Mouse (Mus musculus): ENCODE data around the gene Csnk1e. TPM values are rescaled to one million over a fixed set of nuclear protein-coding genes. Genes with fewer than 3 reads are reported as not detected.
A peak's percentile ranks its signal among the peaks of the same experiment; 100 is the strongest.

Csnk1e gene
- polyA plus RNA-seq, 1 experiment from 2014 or later, result 269 TPM

- under 1% methylated on average over 84 of the region's 107 CpGs for WGBS
- Histone ChIP-seq H3K4me1 (replicated peaks) (peaks cover 49% of the 10 kb centered on the region), H3K27ac (peak overlapping the region; percentile 95), H3K4me2 (replicated peaks) (peak overlapping the region; percentile 99), H3K9me3 (no peaks in the 10 kb centered on the region), H3K4me3 (replicated peaks) (peak overlapping the region; percentile 93), H3K36me3 (peaks cover 23% of the 10 kb centered on the region), H3K27me3 (no peaks in the 10 kb centered on the region), H3K9ac (replicated peaks) (peak overlapping the region; percentile 99)
- peak; percentile 78 for ATAC-seq
Observed at GRCm38 (mm10) chr15:79441331-79442256, 13.8 kb downstream of the Csnk1e start.

DNA sequence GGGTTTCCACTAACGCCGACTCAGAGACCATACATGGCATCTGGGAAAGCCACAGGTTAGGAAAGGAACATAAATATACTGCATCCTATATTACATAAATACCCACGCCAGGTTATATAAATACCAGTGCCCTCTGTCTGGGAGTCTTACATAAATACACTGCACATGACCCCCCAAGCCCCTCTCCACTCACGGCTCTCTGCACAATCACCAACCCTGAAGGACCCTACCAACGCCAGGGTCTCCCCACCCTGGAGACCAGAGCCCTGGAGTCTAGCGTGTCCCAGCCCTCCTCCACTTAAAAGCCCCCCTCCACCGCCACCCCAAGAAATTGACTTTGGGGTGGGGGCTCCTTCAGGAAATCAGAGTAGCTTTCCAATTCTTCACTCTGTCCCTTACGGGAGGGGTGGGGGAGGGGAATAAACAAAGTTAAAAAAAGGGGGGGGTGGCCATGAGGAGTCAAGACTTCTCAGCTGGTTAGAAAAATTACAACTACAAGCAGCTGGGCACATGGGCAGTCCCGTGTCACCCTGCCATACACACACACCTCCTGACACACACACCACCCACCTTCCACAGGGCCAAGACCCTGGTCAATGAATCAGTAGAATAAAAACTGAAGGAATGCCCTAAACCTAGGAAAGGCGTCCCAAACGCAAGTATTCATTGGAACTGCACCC, 14.6 kb downstream of the Csnk1e start:
- 23% methylated on average over 11 of the region's 11 CpGs for WGBS
- Histone ChIP-seq H3K4me1 (replicated peaks) (peaks cover 57% of the 10 kb centered on the region), H3K4me3 (replicated peaks) (peak overlapping the region; percentile 93), H3K9ac (replicated peaks) (peak overlapping the region; percentile 99), H3K36me3 (peaks cover 31% of the 10 kb centered on the region), H3K27ac (peak overlapping the region; percentile 95), H3K27me3 (no peaks in the 10 kb centered on the region), H3K9me3 (no peaks in the 10 kb centered on the region), H3K4me2 (replicated peaks) (peak overlapping the region; percentile 99)
- ATAC-seq, result peak; percentile 49

- peak overlapping the region; percentile 93 for H3K4me3 ChIP-seq (replicated peaks)
- peaks cover 63% of the 10 kb centered on the region for H3K4me1 ChIP-seq (replicated peaks)
- 78% methylated on average over 4 of the region's 4 CpGs for WGBS
Observed at GRCm38 (mm10) chr15:79440223-79440622, 15.1 kb downstream of the Csnk1e start.

GRCm38 (mm10) chr15:79439386-79439785, 16.0 kb downstream of the Csnk1e start:
- H3K9ac ChIP-seq (replicated peaks), result peak overlapping the region; percentile 99
- 81% methylated on average over 4 of the region's 4 CpGs for WGBS

More at GRCm38 (mm10) chr15:79440223-79440622, 15.1 kb downstream of the Csnk1e start:
- Histone ChIP-seq H3K4me2 (replicated peaks) (peak overlapping the region; percentile 99), H3K27ac (peak overlapping the region; percentile 14; the same call in 1 of the 2 replicates), H3K36me3 (peaks cover 37% of the 10 kb centered on the region), H3K27me3 (no peaks in the 10 kb centered on the region), H3K9me3 (no peaks in the 10 kb centered on the region), H3K9ac (replicated peaks) (peak overlapping the region; percentile 99)
- no peak for ATAC-seq

DNA sequence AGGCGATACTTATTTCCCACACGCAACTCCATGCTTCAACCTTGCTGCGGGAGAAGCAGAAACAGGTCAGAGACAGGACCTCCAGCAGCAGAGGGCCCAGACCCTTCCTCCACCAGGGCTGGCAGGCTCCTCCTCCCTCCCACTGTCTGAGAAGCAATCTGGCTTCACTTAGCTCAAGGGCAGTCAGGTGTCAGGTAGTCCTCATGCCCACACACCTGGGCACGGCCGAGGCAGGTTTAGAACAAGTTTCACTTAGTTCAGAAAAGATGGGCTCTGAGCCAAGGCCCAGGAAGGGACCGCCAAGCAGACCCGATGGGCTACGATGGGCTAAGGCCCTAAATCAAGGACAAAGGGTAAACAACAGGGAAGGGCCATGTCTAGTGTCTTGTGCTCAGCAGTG, 16.6 kb downstream of the Csnk1e start:
- Histone ChIP-seq H3K9me3 (no peaks in the 10 kb centered on the region), H3K4me3 (replicated peaks) (peak overlapping the region; percentile 93), H3K27me3 (no peaks in the 10 kb centered on the region), H3K9ac (replicated peaks) (peak overlapping the region; percentile 99), H3K27ac (no peak overlapping the region), H3K36me3 (peaks cover 51% of the 10 kb centered on the region), H3K4me1 (replicated peaks) (peaks cover 74% of the 10 kb centered on the region), H3K4me2 (replicated peaks) (peak overlapping the region; percentile 99)
- 88% methylated on average over 8 of the region's 8 CpGs for WGBS
- no peak for ATAC-seq

More at GRCm38 (mm10) chr15:79439386-79439785, 16.0 kb downstream of the Csnk1e start:
- Histone ChIP-seq H3K4me3 (replicated peaks) (peak overlapping the region; percentile 93), H3K36me3 (peaks cover 45% of the 10 kb centered on the region), H3K4me2 (replicated peaks) (peak overlapping the region; percentile 99), H3K27me3 (no peaks in the 10 kb centered on the region), H3K27ac (peak overlapping the region; percentile 30; the same call in 1 of the 2 replicates), H3K4me1 (replicated peaks) (peaks cover 70% of the 10 kb centered on the region), H3K9me3 (no peaks in the 10 kb centered on the region)
- no peak for ATAC-seq

GRCm38 (mm10) chr15:79438209-79438810, 17.1 kb downstream of the Csnk1e start:
- peaks cover 55% of the 10 kb centered on the region for H3K36me3 ChIP-seq
- peak overlapping the region; percentile 99 for H3K9ac ChIP-seq (replicated peaks)
- no peaks in the 10 kb centered on the region for H3K9me3 ChIP-seq
- ATAC-seq, result no peak
- H3K4me2 ChIP-seq (replicated peaks), result peak overlapping the region; percentile 99
- no peak overlapping the region for H3K27ac ChIP-seq
- peaks cover 77% of the 10 kb centered on the region for H3K4me1 ChIP-seq (replicated peaks)
- 85% methylated on average over 6 of the region's 6 CpGs for WGBS
- peak overlapping the region; percentile 93; the same call in 1 of the 2 replicates for H3K4me3 ChIP-seq (replicated peaks)
- no peaks in the 10 kb centered on the region for H3K27me3 ChIP-seq

DNA sequence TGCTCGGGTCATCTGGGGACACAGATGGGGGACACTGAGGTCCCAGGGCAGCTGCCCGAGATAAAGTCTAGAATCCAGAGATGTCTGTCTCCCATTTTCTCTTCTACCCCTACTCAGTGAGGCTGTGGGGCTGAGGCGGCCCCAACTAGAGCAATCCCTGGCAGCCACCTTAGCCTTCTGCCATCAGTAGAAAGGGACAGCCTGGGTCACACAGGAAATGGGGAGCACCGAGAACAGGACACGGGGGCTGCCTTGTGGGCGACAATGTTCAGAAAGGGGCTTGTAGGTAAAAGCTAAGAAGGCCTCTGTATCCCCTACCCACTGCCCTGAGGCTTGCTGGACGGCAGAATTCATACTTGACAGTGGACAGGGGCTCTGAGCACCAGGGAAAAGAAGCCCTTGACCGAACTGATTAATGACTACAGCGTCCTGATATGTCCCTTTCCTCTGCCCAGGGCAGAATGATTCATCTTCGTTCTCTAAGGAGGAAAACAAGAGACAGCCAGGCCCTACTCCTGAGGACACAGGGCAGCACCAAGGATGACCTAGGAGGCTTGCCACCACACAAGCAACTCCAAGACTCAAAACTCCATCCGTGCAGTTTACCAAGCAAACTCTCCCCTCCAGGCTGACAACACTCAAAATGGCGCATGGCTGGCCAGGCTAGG, 17.7 kb downstream of the Csnk1e start:
- Histone ChIP-seq H3K4me2 (replicated peaks) (no peak overlapping the region), H3K4me3 (replicated peaks) (no peak overlapping the region), H3K9me3 (no peaks in the 10 kb centered on the region), H3K27ac (no peak overlapping the region), H3K27me3 (no peaks in the 10 kb centered on the region), H3K9ac (replicated peaks) (no peak overlapping the region; the same call in 1 of the 2 replicates), H3K4me1 (replicated peaks) (peaks cover 81% of the 10 kb centered on the region), H3K36me3 (peaks cover 62% of the 10 kb centered on the region)
- no peak for ATAC-seq
- 92% methylated on average over 12 of the region's 12 CpGs for WGBS

- 64% methylated on average over 7 of the region's 7 CpGs for WGBS
- H3K9me3 ChIP-seq, result no peaks in the 10 kb centered on the region
- no peak overlapping the region for H3K27ac ChIP-seq
- peak overlapping the region; percentile 25 for H3K4me2 ChIP-seq (replicated peaks)
- peaks cover 83% of the 10 kb centered on the region for H3K4me1 ChIP-seq (replicated peaks)
- H3K36me3 ChIP-seq, result peaks cover 73% of the 10 kb centered on the region
- no peak for ATAC-seq
- no peaks in the 10 kb centered on the region for H3K27me3 ChIP-seq
- no peak overlapping the region for H3K4me3 ChIP-seq (replicated peaks)
- peak overlapping the region; percentile 33; the same call in 1 of the 2 replicates for H3K9ac ChIP-seq (replicated peaks)
Observed at GRCm38 (mm10) chr15:79436481-79436921, 18.9 kb downstream of the Csnk1e start.

- WGBS, result 21% methylated on average over 7 of the region's 7 CpGs
- Histone ChIP-seq H3K4me1 (replicated peaks) (peaks cover 77% of the 10 kb centered on the region), H3K4me3 (replicated peaks) (no peak overlapping the region), H3K27ac (no peak overlapping the region), H3K9me3 (no peaks in the 10 kb centered on the region), H3K36me3 (peaks cover 85% of the 10 kb centered on the region), H3K4me2 (replicated peaks) (peak overlapping the region; percentile 25), H3K27me3 (no peaks in the 10 kb centered on the region), H3K9ac (replicated peaks) (peak overlapping the region; percentile 15; the same call in 1 of the 2 replicates)
- no peak for ATAC-seq
Observed at GRCm38 (mm10) chr15:79435191-79435671, 20.1 kb downstream of the Csnk1e start.

DNA sequence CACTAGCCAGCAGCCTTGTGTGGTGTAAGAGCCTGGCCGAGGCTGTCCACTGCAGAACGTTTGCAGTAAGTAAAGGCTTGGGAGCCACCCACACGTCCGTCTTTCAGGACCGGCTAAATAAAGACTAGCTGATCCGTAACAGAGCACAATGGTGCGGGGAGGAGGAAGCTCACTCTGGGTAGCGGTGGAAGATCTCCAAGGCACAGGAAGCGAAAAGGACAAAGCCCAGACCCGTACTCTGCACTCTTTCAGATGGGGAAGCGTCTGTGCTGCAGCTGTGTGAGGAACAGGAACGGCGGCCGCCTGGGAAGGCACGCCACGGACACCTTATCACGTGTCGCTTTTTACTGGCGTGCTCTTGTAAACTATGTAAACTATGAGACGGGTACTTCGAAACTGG, 22.5 kb downstream of the Csnk1e start:
- Histone ChIP-seq H3K9me3 (no peaks in the 10 kb centered on the region), H3K9ac (replicated peaks) (peak overlapping the region; percentile 36; the same call in 1 of the 2 replicates), H3K27me3 (no peaks in the 10 kb centered on the region), H3K27ac (peak overlapping the region; percentile 47), H3K4me1 (replicated peaks) (peaks cover 54% of the 10 kb centered on the region), H3K4me2 (replicated peaks) (no peak overlapping the region; the same call in 1 of the 2 replicates), H3K36me3 (peaks cover 98% of the 10 kb centered on the region), H3K4me3 (replicated peaks) (no peak overlapping the region)
- WGBS, result 37% methylated on average over 21 of the region's 21 CpGs
- ATAC-seq, result 0 out of 2 replicates have a peak, but pooled peaks have one; percentile 9

DNA sequence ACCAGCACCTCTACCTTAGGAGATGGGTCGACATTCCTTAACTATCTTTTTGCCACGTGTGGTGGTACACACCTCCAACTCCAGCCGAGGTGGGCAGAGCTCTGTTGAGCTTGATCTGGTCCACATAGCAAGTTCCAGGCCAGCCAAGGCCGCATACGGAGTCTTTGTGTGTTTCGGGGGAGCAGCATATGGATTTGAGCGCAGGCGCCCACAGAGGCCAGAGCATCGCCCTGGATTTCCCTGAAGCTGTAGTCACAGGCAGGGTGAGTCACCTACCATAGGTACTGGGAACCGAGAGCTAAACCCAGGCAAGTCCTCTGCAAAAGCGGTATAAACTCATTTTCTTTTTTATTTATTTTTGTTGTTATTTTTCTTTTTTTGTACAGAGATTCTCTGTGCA, 23.0 kb downstream of the Csnk1e start:
- peaks cover 48% of the 10 kb centered on the region for H3K4me1 ChIP-seq (replicated peaks)
- H3K36me3 ChIP-seq, result peaks cover 98% of the 10 kb centered on the region
- no peaks in the 10 kb centered on the region for H3K9me3 ChIP-seq
- no peaks in the 10 kb centered on the region for H3K27me3 ChIP-seq
- no peak for ATAC-seq
- 80% methylated on average over 11 of the region's 11 CpGs for WGBS
- H3K27ac ChIP-seq, result peak overlapping the region; percentile 47; the same call in 1 of the 2 replicates
- no peak overlapping the region for H3K4me3 ChIP-seq (replicated peaks)
- no peak overlapping the region for H3K4me2 ChIP-seq (replicated peaks)
- 0 out of 2 replicates have a peak overlapping the region, but pooled peaks have one; percentile 14 for H3K9ac ChIP-seq (replicated peaks)

Data from midbrain, embryonic 13.5 days (tissue).